Mouse (Mus musculus): ENCODE data around the gene Prkar2b.

The Prkar2b gene

DNA sequence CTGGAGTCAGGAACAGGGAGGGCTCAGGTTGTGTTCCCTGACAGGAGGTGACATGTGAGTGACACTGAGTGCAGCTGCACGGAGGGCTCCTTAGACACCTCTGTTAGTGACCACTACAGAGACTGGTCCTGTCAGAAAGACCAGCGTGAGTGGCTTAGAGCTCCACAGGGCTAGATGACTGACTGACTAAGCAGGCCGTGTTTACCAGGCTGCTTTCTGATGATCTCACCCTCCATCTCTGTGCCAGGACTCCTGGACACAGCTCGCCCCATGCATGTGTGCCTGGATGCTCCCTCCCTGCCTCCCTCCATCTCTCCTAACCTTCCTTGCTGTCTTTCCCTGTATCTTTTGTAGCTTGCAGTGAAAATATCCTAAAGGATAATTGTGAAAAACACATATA lies 147.5 kb downstream of the Prkar2b start:
- DNase-seq = no peak

DNA sequence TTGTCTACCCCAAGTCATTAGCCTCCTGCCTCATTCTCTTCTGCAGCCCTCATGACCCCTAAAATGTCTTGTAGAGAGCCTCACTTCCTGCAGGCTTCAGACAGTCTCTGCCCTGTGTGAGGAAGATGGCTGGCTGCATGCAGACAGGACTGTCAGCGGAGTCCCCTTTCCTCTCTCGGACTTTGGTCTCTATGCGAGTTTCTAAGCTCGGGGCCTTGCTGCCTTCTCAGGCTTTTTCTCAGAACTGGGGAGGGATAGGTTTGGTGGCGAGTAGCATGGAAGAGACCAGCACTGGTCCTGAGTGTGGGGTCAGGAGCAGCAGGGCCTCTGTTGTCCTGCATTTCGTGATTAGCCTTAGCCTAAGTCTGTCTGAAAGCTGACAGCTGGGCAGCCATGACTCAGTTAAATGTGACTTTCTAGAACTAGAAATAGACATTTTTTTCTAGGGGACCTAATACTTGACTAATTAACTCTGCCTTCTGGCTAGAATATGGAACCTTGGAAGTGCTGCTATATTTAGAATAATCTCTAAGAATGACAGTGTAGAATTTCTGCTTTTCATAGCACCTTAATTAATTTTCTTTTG lies 148.0 kb downstream of the Prkar2b start:
- DNase-seq = no peak

Measured in retina, postnatal 1 day (tissue).